Mouse (Mus musculus) liver, postnatal 0 days (tissue): ENCODE results near the gene Nudcd3. TPM values are rescaled to one million over a fixed set of nuclear protein-coding genes. Genes with fewer than 3 reads are reported as not detected.

ENCODE experiments used
- ATAC-seq: fragments of 200-750 bp; cut with Nextera tagmentation; 2 replicates; pipeline ENCODE4 v1.8.0; 2017; ENCODE audit warnings: mild to moderate bottlenecking, moderate library complexity
- DNase-seq: peaks from one replicate; pipeline ENCODE4 v3.0.0-alpha.2; 2016
- H3K27ac ChIP-seq: fragments of 300-500 bp; sonication (generic); 2 replicates; pipeline ENCODE4 v1.5.1; 2014; ENCODE audit warnings: antibody characterized with exemption, moderate library complexity, mild to moderate bottlenecking, low read depth
- H3K27me3 ChIP-seq: fragments of 300-500 bp; sonication (generic); 2 replicates; pipeline ENCODE4 v1.6.1; 2014; ENCODE audit warnings: low read length, control low read depth, mixed read lengths; ENCODE audit not compliant: insufficient read depth
- H3K36me3 ChIP-seq: fragments of 300-500 bp; sonication (generic); replicated peaks from 2 replicates; pipeline ENCODE4 v1.6.1; 2014; ENCODE audit warnings: mild to moderate bottlenecking, control low read depth, low read length, moderate library complexity, mixed read lengths; ENCODE audit not compliant: insufficient read depth
- H3K4me1 ChIP-seq: fragments of 300-500 bp; sonication (generic); 2 replicates; pipeline ENCODE4 v1.6.1; 2014; ENCODE audit warnings: antibody characterized with exemption, mild to moderate bottlenecking, control low read depth; ENCODE audit not compliant: insufficient read depth
- H3K4me2 ChIP-seq: fragments of 300-500 bp; sonication (generic); 2 replicates; pipeline ENCODE4 v1.6.1; 2014; ENCODE audit warnings: low read depth, mild to moderate bottlenecking, low read length, moderate library complexity, mixed read lengths
- H3K4me3 ChIP-seq: fragments of 300-500 bp; sonication (generic); 2 replicates; pipeline ENCODE4 v1.5.1; 2014; ENCODE audit warnings: low read depth, low read length
- H3K9ac ChIP-seq: fragments of 300-500 bp; sonication (generic); replicated peaks from 2 replicates; pipeline ENCODE4 v1.6.1; 2014; ENCODE audit warnings: mild to moderate bottlenecking, moderate library complexity
- H3K9me3 ChIP-seq: fragments of 300-500 bp; sonication (generic); 2 replicates; pipeline ENCODE4 v1.6.1; 2016; ENCODE audit warnings: mild to moderate bottlenecking, control low read depth, low read length, mixed read lengths
- CTCF ChIP-seq: sonication (generic); IDR thresholded peaks from 2 replicates; pipeline ENCODE4 v1.5.1; 2016; ENCODE audit warnings: antibody characterized with exemption, low read depth
- EP300 ChIP-seq: IDR thresholded peaks from 2 replicates; pipeline ENCODE4 v1.6.1; 2016; ENCODE audit warnings: antibody characterized with exemption, low read depth, mild to moderate bottlenecking
- WGBS: fragments of 180-500 bp; shearing (Covaris S2); extraction: QIAGEN DNeasy Blood & Tissue Kit; methylation state at CpG from one replicate; pipeline ENCODE4 v1.1.7; 2014; ENCODE audit not compliant: insufficient replicate concordance; 5-methylcytosine and 5-hydroxymethylcytosine counted together
- polyA plus RNA-seq: library from polyadenylated mRNA; unstranded; fragments of >200 nt; fragmentation: Nextera tagmentation; extraction: Ambion mirVana; gene quantifications from 2 replicates; pipeline ENCODE4 v1.2.1, GENCODE M21; 2015

Nudcd3 gene
- polyA plus RNA-seq, 1 experiment from 2014 or later, result 9.2 TPM

GRCm38 (mm10) chr11:6068181-6068957 is 131.8 kb downstream of the Nudcd3 start:
- Histone ChIP-seq H3K36me3 (no peaks in the 10 kb centered on the region), H3K4me1 (peaks cover 6% of the 10 kb centered on the region; the same call in 1 of the 2 replicates), H3K4me2 (no peak overlapping the region), H3K4me3 (no peak overlapping the region), H3K27ac (no peak overlapping the region), H3K9me3 (no peaks in the 10 kb centered on the region), H3K9ac (no peak overlapping the region), H3K27me3 (peaks cover 48% of the 10 kb centered on the region)
- ATAC-seq, result no peak
- 23% methylated on average over 18 of the region's 19 CpGs for WGBS
- DNase-seq, result no peak
- no peak for TF ChIP-seq EP300
- no peak for TF ChIP-seq CTCF

GRCm38 (mm10) chr11:6067160-6067559 is 133.1 kb downstream of the Nudcd3 start:
- Histone ChIP-seq H3K9ac (no peak overlapping the region), H3K9me3 (no peaks in the 10 kb centered on the region), H3K4me2 (no peak overlapping the region), H3K4me3 (no peak overlapping the region), H3K27me3 (peaks cover 55% of the 10 kb centered on the region), H3K27ac (no peak overlapping the region), H3K36me3 (no peaks in the 10 kb centered on the region), H3K4me1 (peaks cover 6% of the 10 kb centered on the region; the same call in 1 of the 2 replicates)
- no peak for DNase-seq
- no peak for ATAC-seq
- 46% methylated on average over 9 of the region's 9 CpGs for WGBS
- TF ChIP-seq CTCF (no peak), EP300 (no peak)

GRCm38 (mm10) chr11:6066176-6066575 is 134.0 kb downstream of the Nudcd3 start, which contains the start of gene Camk2b:
Gene Camk2b, minus strand, starts transcription at chr11:6066362.
- no peak within 1 kb of the TSS for H3K27ac ChIP-seq
- 17% methylated on average over 6 of the region's 6 CpGs for WGBS
- no peak within 1 kb of the TSS for H3K9ac ChIP-seq
- peak within 1 kb of the TSS; percentile 44 for H3K4me3 ChIP-seq
- H3K36me3 ChIP-seq, result no peaks in the 10 kb centered on the region
- no peak for TF ChIP-seq CTCF
- no peak for TF ChIP-seq EP300
- peaks cover 6% of the 10 kb centered on the region; the same call in 1 of the 2 replicates for H3K4me1 ChIP-seq
- ATAC-seq, result no peak
- no peaks in the 10 kb centered on the region for H3K9me3 ChIP-seq
- H3K27me3 ChIP-seq, result peaks cover 55% of the 10 kb centered on the region
- H3K4me2 ChIP-seq, result peak within 1 kb of the TSS; percentile 77
- no peak for DNase-seq

- no peak overlapping the region for H3K27ac ChIP-seq
- peak overlapping the region; percentile 77 for H3K4me2 ChIP-seq
- under 1% methylated on average over 33 of the region's 95 CpGs for WGBS
- DNase-seq (no peak), ATAC-seq (peak; percentile 19; the same call in 1 of the 2 replicates)
- peak overlapping the region; percentile 44 for H3K4me3 ChIP-seq
- no peak for TF ChIP-seq CTCF
- TF ChIP-seq EP300, result no peak
- H3K36me3 ChIP-seq, result no peaks in the 10 kb centered on the region
- peaks cover 6% of the 10 kb centered on the region; the same call in 1 of the 2 replicates for H3K4me1 ChIP-seq
- H3K9ac ChIP-seq, result no peak overlapping the region
- no peaks in the 10 kb centered on the region for H3K9me3 ChIP-seq
- H3K27me3 ChIP-seq, result peaks cover 55% of the 10 kb centered on the region
Measured at GRCm38 (mm10) chr11:6065551-6066121, 134.6 kb downstream of the Nudcd3 start.

GRCm38 (mm10) chr11:6065046-6065521 is 135.1 kb downstream of the Nudcd3 start:
- H3K9me3 ChIP-seq, result no peaks in the 10 kb centered on the region
- H3K4me1 ChIP-seq, result peaks cover 6% of the 10 kb centered on the region; the same call in 1 of the 2 replicates
- no peak for TF ChIP-seq CTCF
- no peak for TF ChIP-seq EP300
- WGBS, result 3% methylated on average over 50 of the region's 55 CpGs
- no peaks in the 10 kb centered on the region for H3K36me3 ChIP-seq
- peaks cover 55% of the 10 kb centered on the region for H3K27me3 ChIP-seq
- no peak overlapping the region for H3K9ac ChIP-seq
- H3K4me3 ChIP-seq, result peak overlapping the region; percentile 44
- no peak for DNase-seq
- ATAC-seq, result no peak
- no peak overlapping the region for H3K27ac ChIP-seq
- peak overlapping the region; percentile 77 for H3K4me2 ChIP-seq

- H3K4me1 ChIP-seq, result peaks cover 6% of the 10 kb centered on the region; the same call in 1 of the 2 replicates
- no peak for ATAC-seq
- peaks cover 55% of the 10 kb centered on the region for H3K27me3 ChIP-seq
- TF ChIP-seq CTCF, result no peak
- no peak for TF ChIP-seq EP300
- no peak overlapping the region for H3K27ac ChIP-seq
- no peaks in the 10 kb centered on the region for H3K9me3 ChIP-seq
- DNase-seq, result no peak
- no peak overlapping the region for H3K9ac ChIP-seq
- 10% methylated on average over 30 of the region's 30 CpGs for WGBS
- peak overlapping the region; percentile 77 for H3K4me2 ChIP-seq
- H3K4me3 ChIP-seq, result peak overlapping the region; percentile 44; the same call in 1 of the 2 replicates
- no peaks in the 10 kb centered on the region for H3K36me3 ChIP-seq
Measured at GRCm38 (mm10) chr11:6064215-6065045, 135.8 kb downstream of the Nudcd3 start.
